Mouse (Mus musculus) ovary, postnatal 10 days (tissue): ENCODE measurements around the gene Stpg4.

Experiments used
- DNase-seq: peaks from one replicate; pipeline ENCODE4 v3.0.0; 2022; ENCODE audit warnings: low spot score

Stpg4 gene

DNA sequence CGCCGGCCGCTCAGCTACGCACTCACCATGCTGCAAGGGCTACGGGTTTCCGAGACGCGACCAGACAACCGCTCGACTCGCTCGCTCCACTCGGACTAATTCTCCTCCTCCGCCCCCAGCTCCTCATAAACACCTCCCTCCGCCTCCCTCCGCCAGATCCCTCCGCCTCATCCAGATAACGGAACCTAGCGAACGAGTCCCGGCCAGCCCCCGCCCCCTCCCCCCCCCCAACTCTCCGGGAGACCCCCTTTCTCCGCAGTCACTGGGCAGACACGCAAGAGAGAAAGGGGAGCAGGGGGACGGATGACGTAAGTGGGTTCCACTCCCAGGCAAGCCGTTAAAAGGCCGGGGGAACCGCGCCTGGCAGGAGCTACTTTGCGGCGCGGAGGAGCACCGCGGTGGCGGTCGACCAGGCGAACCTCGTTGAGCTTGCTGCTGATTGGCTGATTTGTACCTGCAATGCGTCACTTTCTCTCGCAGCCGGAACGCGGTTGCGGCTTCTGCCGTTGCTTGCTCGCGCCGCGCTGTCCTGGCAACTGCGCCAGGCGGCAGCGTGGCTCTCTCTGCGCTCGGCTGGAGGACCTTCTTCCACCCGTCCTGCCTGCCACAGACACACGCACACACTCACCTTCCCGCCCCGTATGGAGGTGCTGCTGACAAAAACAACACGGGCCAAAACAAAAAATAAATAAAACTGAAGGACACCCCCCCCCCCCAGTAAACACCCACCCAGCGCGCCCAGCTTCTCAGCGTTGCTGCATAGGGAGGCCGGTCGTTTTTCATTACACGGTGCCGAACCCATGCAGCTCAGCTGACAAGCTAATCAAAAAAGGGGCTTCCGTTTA, 19.4 kb upstream of the Stpg4 start, which contains the start of gene Calm2:
TSS of gene Calm2 (minus strand) at position 169 of the 845 bp plus-strand sequence.
- peak; percentile 97 for DNase-seq

DNA sequence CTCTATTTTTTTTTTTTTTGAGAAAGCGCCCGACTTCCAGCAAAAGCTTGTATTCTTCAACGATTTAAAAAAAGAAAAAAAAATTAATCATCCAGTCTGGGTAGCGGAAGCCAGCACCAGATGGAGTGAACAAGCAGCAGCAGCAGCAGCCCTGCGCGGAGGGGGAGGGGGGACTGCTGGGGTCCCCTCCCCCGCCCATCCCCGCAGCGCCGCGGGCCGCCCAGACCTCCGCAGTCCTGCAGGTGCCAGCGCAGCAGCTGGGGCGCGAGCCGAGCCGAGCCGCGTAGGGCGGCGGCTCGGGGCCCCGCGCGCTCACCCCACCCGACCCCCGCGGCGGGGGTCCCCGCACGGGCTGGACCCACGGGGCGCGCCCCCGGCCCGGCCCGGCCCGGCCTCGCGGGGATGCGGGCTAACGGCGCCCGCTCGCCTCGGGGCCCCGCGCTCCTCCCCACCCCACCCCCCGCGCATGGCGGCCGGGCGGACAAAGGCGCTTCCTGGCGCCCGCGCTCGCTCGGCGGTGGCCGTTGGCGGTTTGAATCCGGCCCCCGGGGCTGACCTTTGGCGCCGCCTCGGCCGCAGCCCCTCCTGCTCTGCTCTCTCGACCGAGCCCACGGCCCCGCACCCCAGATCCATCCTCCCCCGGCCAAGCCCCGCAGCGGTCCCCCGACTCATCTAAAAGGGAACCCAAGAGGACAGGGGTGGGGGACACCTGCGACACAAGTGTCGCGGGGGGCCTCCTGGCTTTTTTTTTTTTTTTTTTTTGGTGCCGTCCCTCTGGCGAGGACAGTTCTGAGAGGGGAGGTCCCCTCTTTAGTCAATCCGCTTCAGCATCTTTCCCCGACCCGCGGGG, 18.6 kb upstream of the Stpg4 start:
- DNase-seq: peak; percentile 11

DNA sequence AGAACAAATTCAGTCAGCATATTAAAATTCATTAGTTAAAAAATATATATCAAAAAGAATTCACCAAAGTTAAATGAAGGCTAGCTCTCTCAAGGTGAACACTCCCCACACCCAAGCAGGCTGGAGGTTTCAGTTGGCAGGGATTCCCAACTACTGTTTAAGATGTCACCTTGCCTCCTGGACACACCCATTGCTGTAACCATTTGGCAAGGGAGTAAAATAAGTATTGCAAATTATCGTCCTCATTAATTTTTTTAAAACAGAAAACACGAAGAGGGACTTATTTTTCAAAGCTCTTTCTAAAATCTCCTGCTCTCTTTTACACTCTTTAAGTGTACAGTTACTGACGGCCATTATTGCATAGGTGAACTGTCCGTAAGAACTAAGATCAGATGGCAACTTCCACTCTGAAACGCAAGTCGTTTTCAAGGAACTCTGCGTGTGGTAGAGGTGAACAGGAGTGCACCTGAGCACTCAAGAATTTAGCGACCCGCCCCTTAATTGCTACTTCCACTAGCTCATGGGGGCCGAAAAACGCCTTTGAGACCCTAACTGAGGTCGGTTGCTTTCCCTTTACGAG, 17.9 kb upstream of the Stpg4 start:
- DNase-seq: no peak

DNA sequence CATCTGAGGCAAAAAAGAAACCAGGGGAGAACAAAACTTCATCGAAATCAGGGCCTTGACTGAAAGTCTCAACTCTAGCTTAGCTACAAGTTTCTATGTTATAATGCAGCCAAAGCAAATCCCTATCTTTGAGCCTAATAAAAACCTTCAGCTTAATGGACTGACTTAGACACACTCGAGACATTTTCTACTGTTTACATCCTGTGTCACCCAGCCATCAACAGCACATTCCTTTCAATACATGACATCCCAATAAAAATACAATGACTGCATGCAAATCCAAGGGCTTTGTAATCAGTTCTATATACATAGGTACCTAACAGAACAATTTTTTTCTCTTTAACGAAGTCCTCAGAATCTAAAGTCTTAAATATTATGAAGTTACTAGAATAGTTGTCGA, 17.2 kb upstream of the Stpg4 start:
- DNase-seq: no peak

DNA sequence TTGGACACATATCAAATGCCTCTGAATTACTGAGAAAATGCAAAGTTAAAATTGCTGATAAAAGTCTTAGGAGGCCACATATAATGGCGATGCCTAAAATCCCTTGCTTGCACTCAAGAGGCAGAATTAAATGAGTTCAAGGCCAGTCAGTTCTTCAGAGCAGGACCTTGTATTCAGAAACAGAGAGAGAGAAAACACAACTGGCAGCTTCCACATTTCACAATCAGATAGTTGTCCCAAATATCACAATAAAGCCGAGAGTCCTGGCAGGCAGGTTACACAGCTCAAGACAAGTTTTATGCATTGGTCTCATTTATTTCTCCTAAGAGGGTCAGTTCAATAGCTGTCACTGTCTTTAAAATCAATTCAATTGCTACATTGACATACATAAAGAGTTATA, 14.0 kb upstream of the Stpg4 start:
- no peak for DNase-seq

DNA sequence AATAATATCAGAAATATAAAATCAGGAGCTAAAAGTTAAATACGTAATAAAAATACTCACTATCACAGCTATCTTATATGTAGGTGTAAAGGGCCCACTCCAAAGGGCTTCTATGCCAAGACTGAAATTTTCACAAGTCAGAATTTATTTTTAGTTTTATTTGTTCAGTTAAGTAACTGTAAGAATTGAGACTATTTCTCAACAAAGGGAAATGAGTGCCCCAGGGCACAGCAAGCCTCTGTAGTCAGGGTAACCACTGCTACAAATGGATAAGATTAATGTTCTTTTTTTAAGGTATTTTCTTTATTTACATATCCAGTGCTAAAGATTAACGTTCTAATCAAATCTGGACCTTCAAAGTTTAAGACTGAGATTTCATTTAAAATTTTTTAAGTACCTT, 11.9 kb upstream of the Stpg4 start:
- DNase-seq: no peak

DNA sequence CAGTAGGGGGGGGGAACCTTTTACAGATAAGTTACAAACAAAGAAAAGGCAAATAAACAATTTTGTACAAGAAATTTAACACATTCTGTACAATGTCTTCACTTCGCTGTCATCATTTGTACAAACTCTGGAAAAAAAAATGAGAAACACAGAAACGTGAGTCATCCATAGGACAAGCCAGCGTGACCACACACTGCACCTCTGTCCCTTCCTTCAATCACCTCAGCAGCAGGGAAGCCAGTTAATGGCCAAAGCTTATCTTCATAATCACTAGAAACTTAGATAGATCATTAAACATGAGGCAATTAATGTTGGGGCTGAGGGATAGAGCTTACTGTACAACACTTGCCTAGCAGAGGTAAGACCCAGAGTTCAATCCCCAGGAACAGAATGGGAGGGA, 6.4 kb upstream of the Stpg4 start:
- no peak for DNase-seq

DNA sequence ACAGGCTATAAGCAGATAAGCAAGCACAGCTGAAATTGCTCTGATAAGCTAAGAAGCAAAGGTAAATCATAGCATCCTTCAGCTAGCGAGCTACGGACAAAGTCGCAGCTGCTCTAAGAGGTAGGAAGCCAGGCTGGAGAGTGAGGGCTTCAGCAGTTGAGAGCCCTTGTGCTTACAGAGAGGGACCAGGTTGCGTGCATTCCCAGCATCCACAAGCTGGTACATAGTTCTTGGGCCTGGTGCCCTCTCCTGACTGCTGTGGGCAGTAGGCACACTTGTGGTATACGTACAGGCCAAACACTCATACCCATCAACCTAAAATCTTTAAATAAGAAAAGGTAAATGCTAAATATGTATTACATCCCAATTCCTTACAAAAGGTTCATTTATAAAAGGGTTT, 5.2 kb upstream of the Stpg4 start:
- DNase-seq: no peak

DNA sequence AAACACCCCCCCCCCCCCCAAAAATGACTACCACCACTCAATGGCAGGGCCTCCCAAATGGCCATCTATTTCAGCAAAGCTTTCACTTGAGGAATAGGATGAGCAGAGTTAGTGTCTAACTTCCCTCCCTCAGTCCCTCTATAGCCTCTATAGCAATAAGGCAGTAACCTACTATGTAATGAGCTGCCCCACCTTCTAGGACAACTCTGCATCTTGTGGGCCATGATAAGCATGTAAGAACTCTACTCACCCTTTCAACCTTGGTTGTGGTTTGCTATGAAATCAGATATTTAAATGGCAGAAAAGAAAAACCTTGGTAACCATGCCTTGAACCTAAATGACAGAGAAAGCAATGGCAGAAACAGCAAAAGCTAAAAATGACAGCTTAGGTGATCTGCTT, 4.8 kb upstream of the Stpg4 start:
- DNase-seq: no peak

DNA sequence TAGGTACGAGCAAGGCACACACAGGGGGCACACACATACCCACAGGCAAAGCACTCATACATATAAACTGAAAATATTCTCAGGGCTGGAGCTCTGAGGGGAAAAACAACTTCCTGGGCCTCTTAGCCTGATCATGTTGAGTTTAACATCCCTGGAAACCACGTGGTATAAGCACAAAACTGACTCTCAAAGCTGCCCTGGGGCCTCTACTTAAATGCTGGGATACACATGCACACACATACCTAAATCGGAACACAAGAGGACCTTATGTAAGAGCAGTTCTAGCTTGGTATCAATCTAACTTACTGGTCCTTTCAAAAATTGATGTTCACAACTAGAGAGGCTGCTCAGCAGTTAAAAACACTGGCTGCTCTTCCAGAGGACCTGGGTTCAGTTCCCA, 1.9 kb upstream of the Stpg4 start:
- no peak for DNase-seq

DNA sequence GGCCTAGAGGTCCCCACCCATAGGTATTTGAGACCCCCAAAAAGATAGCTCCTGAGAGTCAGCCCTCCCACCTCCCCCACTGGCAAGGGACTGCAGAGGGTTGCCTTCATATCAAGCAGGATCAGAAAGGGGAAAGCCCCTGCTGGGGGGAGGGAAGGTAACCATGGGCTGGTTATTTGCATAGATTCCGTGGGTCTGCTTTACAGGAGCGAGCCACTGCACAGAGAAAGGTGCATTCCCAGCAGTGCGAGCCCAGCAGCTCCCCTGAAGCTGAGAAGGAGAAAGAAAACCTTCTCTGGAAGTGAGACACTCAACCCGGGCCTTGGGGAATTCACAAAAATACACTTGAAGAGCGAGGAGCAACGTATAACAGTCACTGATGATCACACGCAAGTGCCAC, 9.5 kb downstream of the Stpg4 start:
- DNase-seq: no peak

DNA sequence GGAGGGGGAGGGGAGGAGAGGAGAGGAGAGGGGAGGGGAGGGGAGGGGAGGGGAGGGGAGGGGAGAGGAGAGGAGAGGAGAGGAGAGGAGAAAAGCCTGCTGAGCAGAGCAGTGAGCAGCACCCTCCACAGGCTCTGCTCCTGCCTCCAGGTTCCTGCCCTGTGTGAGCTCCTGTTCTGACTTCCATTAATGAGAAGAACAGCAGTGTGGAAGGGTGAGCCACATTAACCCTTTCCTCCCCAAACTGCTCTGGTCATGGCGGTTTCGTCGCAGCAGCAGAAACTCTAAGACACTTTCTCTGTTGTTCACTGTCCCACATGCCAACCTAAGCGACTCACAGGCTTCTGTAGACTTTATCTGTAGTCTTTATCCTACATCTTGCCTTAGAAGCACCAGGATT, 20.9 kb downstream of the Stpg4 start:
- no peak for DNase-seq

DNA sequence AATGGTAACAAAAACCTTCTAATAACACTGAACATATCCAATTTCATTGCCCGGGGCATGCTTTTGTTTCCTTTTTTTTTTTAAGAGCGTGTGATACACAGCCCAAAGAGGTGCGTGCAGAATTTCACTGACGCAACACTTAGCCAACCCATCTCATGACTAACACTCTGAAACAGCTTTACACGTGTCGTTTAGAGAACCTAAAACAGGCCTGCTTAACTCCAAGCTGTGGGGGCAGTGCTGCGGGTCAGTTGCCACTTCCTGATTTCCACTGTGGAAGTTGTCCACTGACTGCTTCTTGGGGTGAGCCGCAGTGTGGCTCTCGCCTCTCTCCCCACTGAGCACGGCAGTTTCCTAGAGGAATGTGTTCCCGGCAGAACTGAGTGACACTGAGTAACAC, 22.0 kb downstream of the Stpg4 start:
- no peak for DNase-seq

DNA sequence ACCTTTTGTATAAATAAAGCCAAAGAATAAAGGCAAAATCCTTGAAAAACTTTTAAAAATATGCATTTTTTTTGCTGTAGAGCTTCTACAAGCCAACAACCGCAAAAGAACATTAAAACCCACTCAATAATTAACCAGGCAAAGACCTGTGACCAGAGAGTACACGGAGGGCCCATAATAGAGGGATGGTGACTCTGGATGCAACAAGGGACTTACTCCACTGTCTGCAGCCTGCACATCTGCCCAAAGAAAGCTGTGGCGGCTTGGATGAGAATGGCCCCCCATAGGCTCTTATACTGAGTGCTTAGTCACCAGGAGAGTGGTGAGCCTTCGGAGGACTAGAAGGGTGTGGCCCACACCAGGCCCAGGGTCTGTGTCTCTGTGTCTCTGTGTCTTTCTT, 24.1 kb downstream of the Stpg4 start:
- no peak for DNase-seq

DNA sequence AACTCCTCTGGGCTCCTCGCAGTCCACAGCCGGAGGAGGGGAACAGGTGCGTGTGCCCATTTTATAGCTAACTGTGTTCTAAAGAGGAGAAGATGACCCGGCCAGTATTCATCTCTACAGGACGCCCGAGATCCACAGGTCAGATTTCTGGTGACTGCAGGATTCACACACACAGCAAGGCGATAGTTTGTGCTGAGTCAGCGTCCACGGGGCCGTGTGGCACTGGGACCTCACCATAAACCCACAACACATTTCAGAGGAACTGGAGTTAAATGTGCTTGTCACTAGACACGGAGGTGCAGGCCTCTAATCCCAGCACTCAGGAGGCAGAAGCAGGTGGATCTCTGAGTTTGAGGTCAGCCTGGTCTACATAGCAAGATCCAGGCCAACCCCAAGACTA, 25.1 kb downstream of the Stpg4 start:
- DNase-seq: no peak

DNA sequence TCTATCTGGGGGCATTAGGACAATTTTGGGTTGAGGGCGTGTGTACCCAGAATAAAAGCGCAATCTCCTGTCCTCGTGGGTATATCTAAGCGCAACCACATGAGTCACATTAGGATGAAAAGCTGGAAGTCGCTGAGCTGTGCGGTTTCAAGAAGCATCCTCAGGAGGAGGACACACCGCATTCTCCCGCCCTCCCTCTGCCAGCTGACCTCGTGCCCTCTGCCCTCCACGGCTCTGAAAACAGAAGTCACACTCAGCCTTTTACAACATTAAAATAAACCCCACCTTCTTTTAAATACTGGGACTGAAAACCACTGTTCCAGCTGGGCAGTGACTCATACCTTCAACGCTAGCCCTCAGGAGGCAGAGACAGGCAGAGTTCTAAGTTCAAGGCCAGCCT, 30.5 kb downstream of the Stpg4 start:
- DNase-seq: no peak

DNA sequence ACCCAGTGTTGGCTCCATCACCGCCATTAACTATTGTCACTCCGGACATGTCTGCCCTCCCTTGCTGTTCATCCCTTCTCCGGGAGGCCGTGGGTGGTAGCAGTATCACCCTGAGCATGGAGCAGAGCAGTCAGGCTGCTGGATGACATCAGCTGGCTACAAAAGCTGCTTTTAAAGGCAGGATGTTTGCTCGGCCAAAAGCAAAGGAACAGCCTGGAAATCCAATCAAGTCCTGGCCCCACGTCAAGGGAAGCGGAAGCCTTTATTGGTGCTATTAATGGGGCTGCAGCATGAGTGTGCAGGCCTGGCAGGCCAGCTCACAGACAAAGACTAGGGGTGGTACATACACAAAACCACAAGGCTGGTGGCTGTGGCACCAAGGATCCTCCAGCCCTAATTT, 36.3 kb downstream of the Stpg4 start:
- DNase-seq: no peak

DNA sequence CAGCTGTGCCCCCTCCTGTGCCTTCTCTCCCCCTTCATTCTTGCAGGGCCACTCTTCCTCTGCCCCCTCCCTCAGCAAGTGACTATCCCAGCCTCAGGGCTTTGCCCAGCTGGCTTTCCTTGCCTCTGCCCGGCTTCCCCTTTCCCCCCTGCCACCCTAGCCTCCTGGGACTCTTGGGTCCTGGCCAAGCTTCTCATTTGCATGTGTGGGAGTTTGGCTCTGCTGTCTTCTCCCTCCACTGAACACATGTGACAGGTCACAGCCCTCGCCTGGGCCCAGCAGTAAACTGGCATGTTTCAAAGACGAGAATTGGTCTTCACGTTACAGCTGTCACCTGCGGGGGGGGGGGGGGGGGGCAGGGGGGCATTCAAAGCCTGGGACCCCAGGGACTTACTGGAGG, 40.5 kb downstream of the Stpg4 start:
- no peak for DNase-seq

DNA sequence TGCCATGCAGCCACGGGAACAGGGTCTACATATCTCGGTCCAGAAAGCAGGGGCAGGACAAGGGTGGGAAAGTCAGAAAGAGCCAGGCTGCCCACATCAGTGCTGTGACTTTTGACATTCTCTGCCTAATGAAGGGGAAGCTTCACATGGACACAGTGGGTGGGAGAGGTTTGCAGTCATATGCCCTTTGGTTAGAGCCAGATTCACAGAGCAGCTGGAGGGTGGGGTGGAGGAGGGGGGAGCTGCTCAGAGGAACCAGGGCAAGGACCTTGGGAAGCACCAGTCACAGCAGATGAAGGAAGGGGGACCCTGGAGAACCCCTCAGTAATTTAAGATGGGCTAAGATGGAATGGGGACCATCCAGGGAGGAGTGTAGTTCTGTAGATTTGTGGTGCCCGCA, 41.7 kb downstream of the Stpg4 start:
- no peak for DNase-seq

DNA sequence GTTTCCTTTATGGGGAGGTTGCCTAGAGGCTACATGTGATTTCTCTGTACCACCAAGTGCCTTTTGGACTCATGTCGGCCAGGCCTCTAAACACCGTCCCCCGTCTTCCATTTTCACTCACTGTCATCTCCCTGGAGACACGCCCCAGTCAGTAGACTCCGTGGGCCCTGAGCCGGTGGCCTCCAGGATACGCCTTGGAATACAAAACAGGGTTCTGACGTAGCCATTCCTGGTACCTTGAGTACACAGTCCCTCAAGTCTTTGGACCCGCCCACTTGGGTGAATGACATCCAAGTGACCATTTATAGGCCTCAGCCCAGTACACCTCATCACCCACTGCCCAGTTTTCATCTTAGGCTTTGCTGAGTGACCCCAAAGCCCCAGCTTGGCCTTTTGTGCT, 46.9 kb downstream of the Stpg4 start:
- DNase-seq: no peak

DNA sequence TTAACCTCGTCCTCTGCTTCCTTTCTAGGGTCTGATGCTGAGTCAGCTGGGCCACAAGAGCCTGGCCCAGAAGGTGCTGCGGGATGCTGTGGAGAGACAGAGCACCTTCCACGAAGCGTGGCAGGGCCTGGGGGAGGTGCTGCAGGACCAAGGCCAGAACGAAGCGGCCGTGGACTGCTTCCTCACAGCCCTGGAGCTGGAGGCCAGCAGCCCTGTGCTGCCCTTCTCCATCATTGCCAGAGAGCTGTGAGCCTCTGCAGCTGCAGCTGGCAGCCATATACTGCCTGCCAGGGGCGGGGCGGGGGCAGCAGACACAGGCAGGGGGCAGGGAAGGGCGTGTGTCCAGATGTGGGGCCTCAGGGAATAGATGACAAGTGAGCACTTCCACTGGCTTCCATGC, 47.7 kb downstream of the Stpg4 start:
- no peak for DNase-seq

DNA sequence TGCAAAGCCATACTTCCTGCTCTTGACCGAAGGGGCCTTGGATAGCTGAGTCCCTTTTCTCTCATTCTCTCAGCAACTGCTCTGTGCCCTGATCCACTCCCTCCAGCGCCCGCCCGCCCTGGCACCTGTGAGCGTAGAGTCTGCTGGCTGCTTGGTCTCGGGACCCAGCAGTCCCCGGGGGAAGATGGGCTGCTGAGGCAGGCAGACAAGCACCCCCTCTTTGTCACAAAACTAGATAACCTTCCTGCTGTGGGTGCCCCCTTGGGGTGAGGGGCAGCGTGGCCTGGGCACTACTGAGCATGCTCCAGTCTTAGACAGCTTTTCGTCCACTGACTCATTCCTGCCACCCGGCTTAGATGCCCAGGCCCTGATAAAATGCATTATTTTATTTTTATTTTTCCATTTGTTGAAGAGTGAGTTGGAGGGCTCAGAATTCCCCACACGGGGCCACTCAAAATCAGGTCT, 48.3 kb downstream of the Stpg4 start:
- no peak for DNase-seq
